Mouse (Mus musculus): Measurements from ENCODE around the gene Ak4. TPM values are rescaled to one million over a fixed set of nuclear protein-coding genes. Genes with fewer than 3 reads are reported as not detected.

The Ak4 gene
- polyA plus RNA-seq, 1 experiment = 0.32 TPM

DNA sequence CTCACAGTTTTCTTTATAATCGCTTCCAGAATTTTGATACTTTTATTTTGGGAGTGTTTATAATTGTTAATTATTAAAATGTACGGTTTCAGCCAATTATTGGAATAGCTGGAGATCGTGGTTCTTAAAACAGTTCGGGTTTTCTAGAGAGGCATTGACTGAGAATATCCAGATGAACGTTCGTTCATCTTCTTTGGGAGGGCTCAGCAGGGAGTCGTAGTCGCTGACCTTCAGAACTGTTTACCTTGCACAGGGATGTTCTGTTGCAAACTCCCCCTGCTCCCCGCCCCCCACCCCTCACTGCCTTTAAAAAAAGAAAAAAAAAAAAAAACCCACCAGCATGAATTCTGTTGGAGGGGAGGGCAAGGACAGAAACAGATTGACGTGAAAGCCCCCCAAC lies 89.4 kb downstream of the Ak4 start:
- Histone ChIP-seq H3K36me3 (ENCODE audit: control insufficient read depth, insufficient read depth, low read length) (no peaks in the 10 kb centered on the region), H3K4me1 (ENCODE audit: control insufficient read depth, insufficient read depth, insufficient read length) (peaks cover 3% of the 10 kb centered on the region; the same call in 1 of the 2 replicates), H3K4me3 (ENCODE audit: extremely low read depth, insufficient read depth, insufficient read length) (peak overlapping the region; percentile 44), H3K27me3 (ENCODE audit: control insufficient read depth, insufficient read depth, low read length) (peaks cover 4% of the 10 kb centered on the region; the same call in 1 of the 2 replicates), H3K27ac (ENCODE audit: insufficient read depth, low read length) (no peak overlapping the region)
- 2% methylated on average over 10 of the region's 10 CpGs for WGBS
- DNase-seq (ENCODE audit: low read depth in 1 of 2, low spot score in 2 of 2) = no peak
- TF ChIP-seq POLR2A (IDR thresholded peaks at IDR 0.05; ENCODE audit: low read depth, low read length) (no peak), CTCF (IDR thresholded peaks at IDR 0.05; ENCODE audit: extremely low read depth, insufficient read depth, insufficient read length, insufficient replicate concordance) (no peak)

- H3K4me1 ChIP-seq (ENCODE audit: control insufficient read depth, insufficient read depth, insufficient read length) = peaks cover 3% of the 10 kb centered on the region; the same call in 1 of the 2 replicates
- peak overlapping the region; percentile 44 for H3K4me3 ChIP-seq (ENCODE audit: extremely low read depth, insufficient read depth, insufficient read length)
- TF ChIP-seq POLR2A (IDR thresholded peaks at IDR 0.05; ENCODE audit: low read depth, low read length) (no peak), CTCF (IDR thresholded peaks at IDR 0.05; ENCODE audit: extremely low read depth, insufficient read depth, insufficient read length, insufficient replicate concordance) (no peak)
- no peaks in the 10 kb centered on the region for H3K36me3 ChIP-seq (ENCODE audit: control insufficient read depth, insufficient read depth, low read length)
- 4% methylated on average over 30 of the region's 30 CpGs for WGBS
- H3K27me3 ChIP-seq (ENCODE audit: control insufficient read depth, insufficient read depth, low read length) = peaks cover 4% of the 10 kb centered on the region; the same call in 1 of the 2 replicates
- H3K27ac ChIP-seq (ENCODE audit: insufficient read depth, low read length) = no peak overlapping the region
- DNase-seq (ENCODE audit: low read depth in 1 of 2, low spot score in 2 of 2) = peak in 1 of 2 experiments; percentile 7
Observed at GRCm38 (mm10) chr4:101508851-101509577, 89.9 kb downstream of the Ak4 start.

DNA sequence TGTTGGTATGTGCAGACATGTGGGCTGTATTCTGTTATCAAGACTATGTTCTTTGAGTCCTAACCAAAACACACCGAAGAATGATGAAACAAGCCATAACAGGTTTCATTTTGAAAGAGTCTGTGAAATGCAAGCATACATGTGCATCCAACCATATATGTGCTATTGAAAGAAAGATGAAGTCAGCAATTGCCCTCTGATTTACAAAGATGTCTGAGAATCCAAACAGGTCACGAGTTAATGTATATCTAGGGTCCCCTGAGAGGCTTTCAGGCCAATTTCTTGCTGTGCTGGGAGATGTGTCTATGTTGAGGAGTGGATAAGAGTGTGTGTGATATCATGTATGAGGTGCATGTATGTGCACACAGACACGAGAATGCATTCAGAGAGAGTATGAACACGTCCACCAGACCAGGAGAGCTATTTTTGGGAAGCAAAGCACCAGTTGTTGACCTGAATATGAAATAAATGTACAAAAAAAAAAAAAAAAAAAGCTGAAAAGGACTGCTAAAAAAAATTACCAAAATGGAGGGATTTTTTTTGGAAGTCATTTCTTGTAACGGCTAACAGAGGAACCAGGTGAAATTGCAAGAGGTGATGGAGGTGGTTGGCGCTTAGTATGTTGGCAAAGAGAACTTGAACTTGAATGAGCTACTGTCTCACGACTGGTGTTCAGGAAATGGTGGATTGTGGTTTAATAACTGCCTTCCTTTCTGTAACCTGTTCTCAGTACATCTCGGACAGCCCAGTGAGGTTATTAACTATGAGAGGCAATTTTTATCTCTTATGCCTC lies 91.2 kb downstream of the Ak4 start:
- H3K4me3 ChIP-seq (ENCODE audit: extremely low read depth, insufficient read depth, insufficient read length) = no peak overlapping the region
- no peak overlapping the region for H3K27ac ChIP-seq (ENCODE audit: insufficient read depth, low read length)
- peaks cover 3% of the 10 kb centered on the region; the same call in 1 of the 2 replicates for H3K4me1 ChIP-seq (ENCODE audit: control insufficient read depth, insufficient read depth, insufficient read length)
- 21% methylated on average over 8 of the region's 8 CpGs for WGBS
- no peak for TF ChIP-seq CTCF (IDR thresholded peaks at IDR 0.05; ENCODE audit: extremely low read depth, insufficient read depth, insufficient read length, insufficient replicate concordance)
- TF ChIP-seq POLR2A (IDR thresholded peaks at IDR 0.05; ENCODE audit: low read depth, low read length) = no peak
- no peak for DNase-seq (ENCODE audit: low read depth in 1 of 2, low spot score in 2 of 2)
- peaks cover 4% of the 10 kb centered on the region; the same call in 1 of the 2 replicates for H3K27me3 ChIP-seq (ENCODE audit: control insufficient read depth, insufficient read depth, low read length)
- H3K36me3 ChIP-seq (ENCODE audit: control insufficient read depth, insufficient read depth, low read length) = no peaks in the 10 kb centered on the region

GRCm38 (mm10) chr4:101510904-101511210 lies 91.8 kb downstream of the Ak4 start:
- 21% methylated on average over 5 of the region's 5 CpGs for WGBS
- Histone ChIP-seq H3K4me1 (ENCODE audit: control insufficient read depth, insufficient read depth, insufficient read length) (peaks cover 3% of the 10 kb centered on the region; the same call in 1 of the 2 replicates), H3K36me3 (ENCODE audit: control insufficient read depth, insufficient read depth, low read length) (no peaks in the 10 kb centered on the region), H3K27me3 (ENCODE audit: control insufficient read depth, insufficient read depth, low read length) (peaks cover 4% of the 10 kb centered on the region; the same call in 1 of the 2 replicates), H3K27ac (ENCODE audit: insufficient read depth, low read length) (no peak overlapping the region), H3K4me3 (ENCODE audit: extremely low read depth, insufficient read depth, insufficient read length) (no peak overlapping the region)
- DNase-seq (ENCODE audit: low read depth in 1 of 2, low spot score in 2 of 2) = no peak
- TF ChIP-seq CTCF (IDR thresholded peaks at IDR 0.05; ENCODE audit: extremely low read depth, insufficient read depth, insufficient read length, insufficient replicate concordance) (no peak), POLR2A (IDR thresholded peaks at IDR 0.05; ENCODE audit: low read depth, low read length) (no peak)

- Histone ChIP-seq H3K27me3 (ENCODE audit: control insufficient read depth, insufficient read depth, low read length) (peaks cover 4% of the 10 kb centered on the region; the same call in 1 of the 2 replicates), H3K4me3 (ENCODE audit: extremely low read depth, insufficient read depth, insufficient read length) (no peak overlapping the region), H3K27ac (ENCODE audit: insufficient read depth, low read length) (no peak overlapping the region), H3K4me1 (ENCODE audit: control insufficient read depth, insufficient read depth, insufficient read length) (peaks cover 3% of the 10 kb centered on the region; the same call in 1 of the 2 replicates), H3K36me3 (ENCODE audit: control insufficient read depth, insufficient read depth, low read length) (no peaks in the 10 kb centered on the region)
- TF ChIP-seq POLR2A (IDR thresholded peaks at IDR 0.05; ENCODE audit: low read depth, low read length) (no peak), CTCF (IDR thresholded peaks at IDR 0.05; ENCODE audit: extremely low read depth, insufficient read depth, insufficient read length, insufficient replicate concordance) (no peak)
- WGBS = 57% methylated on average over 5 of the region's 5 CpGs
- DNase-seq (ENCODE audit: low read depth in 1 of 2, low spot score in 2 of 2) = no peak
Observed at GRCm38 (mm10) chr4:101511768-101512521, 92.9 kb downstream of the Ak4 start.

DNA sequence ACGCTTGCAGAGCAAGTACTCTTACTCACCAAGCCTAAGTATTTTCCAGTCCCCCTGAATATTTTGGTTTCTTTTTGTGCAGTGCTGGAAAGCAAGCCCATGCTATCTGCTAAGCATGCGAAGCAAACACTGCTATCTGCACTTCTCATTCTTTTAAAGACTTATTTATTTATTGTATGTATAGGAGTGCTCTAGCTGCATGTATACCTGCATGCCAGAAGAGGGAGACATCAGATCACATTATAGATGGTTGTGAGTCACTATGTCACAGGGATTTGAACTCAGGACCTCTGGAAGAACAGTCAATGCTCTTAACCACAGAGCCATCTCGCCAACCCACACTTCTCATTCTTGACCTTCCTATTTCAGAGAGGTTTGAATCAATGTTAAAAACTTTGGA lies 94.2 kb downstream of the Ak4 start:
- peaks cover 3% of the 10 kb centered on the region; the same call in 1 of the 2 replicates for H3K4me1 ChIP-seq (ENCODE audit: control insufficient read depth, insufficient read depth, insufficient read length)
- H3K36me3 ChIP-seq (ENCODE audit: control insufficient read depth, insufficient read depth, low read length) = no peaks in the 10 kb centered on the region
- H3K27me3 ChIP-seq (ENCODE audit: control insufficient read depth, insufficient read depth, low read length) = peaks cover 4% of the 10 kb centered on the region; the same call in 1 of the 2 replicates
- H3K27ac ChIP-seq (ENCODE audit: insufficient read depth, low read length) = no peak overlapping the region
- TF ChIP-seq CTCF (IDR thresholded peaks at IDR 0.05; ENCODE audit: extremely low read depth, insufficient read depth, insufficient read length, insufficient replicate concordance) (no peak), POLR2A (IDR thresholded peaks at IDR 0.05; ENCODE audit: low read depth, low read length) (no peak)
- H3K4me3 ChIP-seq (ENCODE audit: extremely low read depth, insufficient read depth, insufficient read length) = no peak overlapping the region
- no peak for DNase-seq (ENCODE audit: low read depth in 1 of 2, low spot score in 2 of 2)
- 86% methylated on average over 3 of the region's 3 CpGs for WGBS

Measured in spleen, adult 2 months (tissue).